Mouse (Mus musculus) embryo, embryonic 10 days (tissue): ENCODE measurements at regions not wholly inside any gene's neighbourhood (a gene's known extent, or its start where the extent isn't known, plus 50 kb on each side); places are given as distances from the start of the nearest gene placed in this dataset.
"Not testable (repeated sequence)": the region's sequence is repeated elsewhere in the genome, so short reads cannot be mapped to it uniquely, and the experiment has no call there.

Source experiments
- DNase-seq: peaks from one replicate; pipeline ENCODE4 v3.0.0-alpha.2; 2015; ENCODE audit warnings: low spot score

- DNase-seq, result no peak
Observed at GRCm38 (mm10) chr3:20892916-20893430, 526.0 kb upstream of the Agtr1b start.

GRCm38 (mm10) chr3:20864241-20864640 lies 497.3 kb upstream of the Agtr1b start:
- DNase-seq, result no peak

- DNase-seq, result no peak
Observed at GRCm38 (mm10) chr3:20831038-20831437, 464.1 kb upstream of the Agtr1b start.

- no peak for DNase-seq
Observed at GRCm38 (mm10) chr3:20829391-20829790, 462.4 kb upstream of the Agtr1b start.

GRCm38 (mm10) chr3:20828811-20829210 lies 461.8 kb upstream of the Agtr1b start:
- no peak for DNase-seq

- no peak for DNase-seq
Observed at GRCm38 (mm10) chr3:20825661-20826334, 458.8 kb upstream of the Agtr1b start.

- no peak for DNase-seq
Observed at GRCm38 (mm10) chr3:20822226-20822625, 455.2 kb upstream of the Agtr1b start.

GRCm38 (mm10) chr3:20821712-20822111 lies 454.7 kb upstream of the Agtr1b start:
- no peak for DNase-seq

GRCm38 (mm10) chr3:20820047-20820446 lies 453.1 kb upstream of the Agtr1b start:
- no peak for DNase-seq

GRCm38 (mm10) chr3:20819586-20819985 lies 452.6 kb upstream of the Agtr1b start:
- DNase-seq, result no peak

- no peak for DNase-seq
Observed at GRCm38 (mm10) chr3:20816613-20817012, 449.6 kb upstream of the Agtr1b start.

GRCm38 (mm10) chr3:20794256-20794655 lies 427.3 kb upstream of the Agtr1b start:
- DNase-seq, result no peak

- DNase-seq, result no peak
Observed at GRCm38 (mm10) chr3:20792503-20792902, 425.5 kb upstream of the Agtr1b start.

GRCm38 (mm10) chr3:20777883-20778282 lies 410.9 kb upstream of the Agtr1b start:
- DNase-seq, result no peak

GRCm38 (mm10) chr3:20776964-20777304 lies 410.0 kb upstream of the Agtr1b start:
- DNase-seq, result no peak

GRCm38 (mm10) chr3:20776128-20776963 lies 409.4 kb upstream of the Agtr1b start:
- no peak for DNase-seq

GRCm38 (mm10) chr3:20734302-20734701 lies 367.3 kb upstream of the Agtr1b start:
- no peak for DNase-seq

GRCm38 (mm10) chr3:20732005-20732404 lies 365.0 kb upstream of the Agtr1b start:
- no peak for DNase-seq

- DNase-seq, result no peak
Observed at GRCm38 (mm10) chr3:20730481-20730880, 363.5 kb upstream of the Agtr1b start.

- not testable (repeated sequence) for DNase-seq
Observed at GRCm38 (mm10) chr3:20729776-20730175, 362.8 kb upstream of the Agtr1b start.

- DNase-seq, result no peak
Observed at GRCm38 (mm10) chr3:20714671-20715070, 347.7 kb upstream of the Agtr1b start.

GRCm38 (mm10) chr3:20709661-20710060 lies 342.7 kb upstream of the Agtr1b start:
- DNase-seq, result no peak

GRCm38 (mm10) chr3:20695322-20695859 lies 328.4 kb upstream of the Agtr1b start:
- DNase-seq, result no peak
